Mouse (Mus musculus) embryonic facial prominence, embryonic 15.5 days (tissue): ENCODE results near the gene Gemin7. TPM values are rescaled to one million over a fixed set of nuclear protein-coding genes. Genes with fewer than 3 reads are reported as not detected.

Experiments used
- ATAC-seq: fragments of 200-750 bp; cut with Nextera tagmentation; 2 replicates; pipeline ENCODE4 v1.8.0; 2017; ENCODE audit warnings: low read depth, moderate TSS enrichment; ENCODE audit not compliant: insufficient number of reproducible peaks, low FRiP score, low TSS enrichment
- H3K27ac ChIP-seq: fragments of 300-500 bp; sonication (generic); replicated peaks from 2 replicates; pipeline ENCODE4 v1.5.1; 2015; ENCODE audit warnings: mild to moderate bottlenecking, inconsistent platforms
- H3K27me3 ChIP-seq: fragments of 300-500 bp; sonication (generic); 2 replicates; pipeline ENCODE4 v1.6.1; 2015; ENCODE audit warnings: inconsistent platforms
- H3K36me3 ChIP-seq: fragments of 300-500 bp; sonication (generic); 2 replicates; pipeline ENCODE4 v1.6.1; 2015; ENCODE audit warnings: mild to moderate bottlenecking, inconsistent platforms
- H3K4me1 ChIP-seq: fragments of 300-500 bp; sonication (generic); 2 replicates; pipeline ENCODE4 v1.6.1; 2015; ENCODE audit warnings: inconsistent platforms
- H3K4me2 ChIP-seq: fragments of 300-500 bp; sonication (generic); replicated peaks from 2 replicates; pipeline ENCODE4 v1.6.1; 2015; ENCODE audit warnings: mild to moderate bottlenecking, inconsistent platforms
- H3K4me3 ChIP-seq: fragments of 300-500 bp; sonication (generic); replicated peaks from 2 replicates; pipeline ENCODE4 v1.5.1; 2015; ENCODE audit warnings: mild to moderate bottlenecking, inconsistent platforms
- H3K9ac ChIP-seq: fragments of 300-500 bp; sonication (generic); 2 replicates; pipeline ENCODE4 v1.6.1; 2015; ENCODE audit warnings: inconsistent platforms
- H3K9me3 ChIP-seq: fragments of 300-500 bp; sonication (generic); replicated peaks from 2 replicates; pipeline ENCODE4 v1.6.1; 2016; ENCODE audit warnings: inconsistent platforms
- WGBS: fragments of 180-500 bp; shearing (Covaris S2); methylation state at CpG from one replicate; pipeline ENCODE4 v1.1.7; 2015; 5-methylcytosine and 5-hydroxymethylcytosine counted together
- polyA plus RNA-seq: library from polyadenylated mRNA; unstranded; fragments of >200 nt; fragmentation: Nextera tagmentation; extraction: Ambion mirVana; gene quantifications from 2 replicates; pipeline ENCODE4 v1.2.1, GENCODE M21; 2015

Gene Gemin7
- polyA plus RNA-seq, 1 experiment from 2014 or later: 149 TPM

- H3K36me3 ChIP-seq: peaks cover 24% of the 10 kb centered on the region
- peak; percentile 46; the same call in 1 of the 2 replicates for ATAC-seq
- H3K4me2 ChIP-seq: peak overlapping the region; percentile 90
- peak overlapping the region; percentile 95 for H3K27ac ChIP-seq
- H3K4me3 ChIP-seq: peak overlapping the region; percentile 99
- H3K27me3 ChIP-seq: no peaks in the 10 kb centered on the region
- 24% methylated on average over 11 of the region's 11 CpGs for WGBS
- peaks cover 52% of the 10 kb centered on the region for H3K4me1 ChIP-seq
- peak overlapping the region; percentile 99 for H3K9ac ChIP-seq
- no peaks in the 10 kb centered on the region for H3K9me3 ChIP-seq
Observed at GRCm38 (mm10) chr7:19560491-19561260, 16.7 kb downstream of the Gemin7 start.

DNA sequence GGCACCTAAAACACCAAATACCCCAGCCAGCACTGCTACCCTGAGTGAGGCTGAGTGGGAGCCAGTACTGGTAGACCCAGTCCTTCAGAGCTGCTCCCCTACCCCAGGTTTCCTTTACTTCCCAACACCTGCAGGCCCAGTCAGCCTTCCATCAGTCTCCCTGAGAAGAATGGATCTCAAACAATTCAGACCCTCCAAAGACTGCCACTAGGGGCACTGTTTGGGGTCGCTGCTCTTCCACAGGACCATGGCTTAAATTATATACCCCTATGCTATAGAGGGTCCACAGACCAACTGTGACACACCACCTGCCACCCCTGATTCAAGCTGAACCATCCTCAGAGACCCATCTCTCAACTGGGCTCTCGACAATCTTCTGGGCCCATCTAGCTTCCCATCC, 18.4 kb downstream of the Gemin7 start:
- Histone ChIP-seq H3K9me3 (no peaks in the 10 kb centered on the region), H3K4me3 (0 out of 2 replicates have a peak overlapping the region, but pooled peaks have one; percentile 3), H3K9ac (no peak overlapping the region), H3K27ac (no peak overlapping the region), H3K27me3 (no peaks in the 10 kb centered on the region), H3K4me2 (no peak overlapping the region), H3K36me3 (peaks cover 8% of the 10 kb centered on the region), H3K4me1 (peaks cover 55% of the 10 kb centered on the region)
- no peak for ATAC-seq
- WGBS: 51% methylated on average over 2 of the region's 2 CpGs

GRCm38 (mm10) chr7:19557982-19558900, 19.2 kb downstream of the Gemin7 start:
- H3K9ac ChIP-seq: no peak overlapping the region
- no peak overlapping the region for H3K27ac ChIP-seq
- no peaks in the 10 kb centered on the region for H3K27me3 ChIP-seq
- no peaks in the 10 kb centered on the region for H3K9me3 ChIP-seq
- no peak overlapping the region for H3K4me2 ChIP-seq
- H3K4me3 ChIP-seq: no peak overlapping the region
- no peak for ATAC-seq
- WGBS: 94% methylated on average over 6 of the region's 6 CpGs
- H3K36me3 ChIP-seq: peaks cover 7% of the 10 kb centered on the region; the same call in 1 of the 2 replicates
- peaks cover 49% of the 10 kb centered on the region for H3K4me1 ChIP-seq

DNA sequence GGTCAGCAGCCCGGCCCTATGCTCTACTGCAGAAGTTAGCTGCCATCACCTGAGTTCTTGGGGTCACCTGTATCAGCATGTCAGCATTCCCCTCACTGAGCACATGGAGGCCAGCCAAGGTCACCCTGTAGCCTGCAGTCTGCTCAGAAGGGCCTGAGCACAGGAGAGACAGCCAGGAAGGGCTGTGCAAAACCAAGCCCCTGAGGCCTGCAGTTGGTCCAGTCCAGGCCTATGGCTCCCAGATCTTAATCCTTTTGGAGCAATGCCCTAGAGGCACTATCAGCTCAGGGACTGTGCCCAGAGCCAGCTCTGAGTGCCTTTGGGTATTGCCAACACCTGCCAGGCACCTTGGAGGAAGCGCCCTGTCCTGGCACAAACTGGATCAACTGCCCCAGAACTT, 20.3 kb downstream of the Gemin7 start:
- no peak overlapping the region for H3K4me3 ChIP-seq
- peaks cover 46% of the 10 kb centered on the region for H3K4me1 ChIP-seq
- H3K9me3 ChIP-seq: no peaks in the 10 kb centered on the region
- no peak overlapping the region for H3K4me2 ChIP-seq
- ATAC-seq: no peak
- H3K27me3 ChIP-seq: no peaks in the 10 kb centered on the region
- peaks cover 7% of the 10 kb centered on the region; the same call in 1 of the 2 replicates for H3K36me3 ChIP-seq
- H3K27ac ChIP-seq: no peak overlapping the region
- H3K9ac ChIP-seq: no peak overlapping the region
- WGBS: 92% methylated on average over 2 of the region's 2 CpGs

DNA sequence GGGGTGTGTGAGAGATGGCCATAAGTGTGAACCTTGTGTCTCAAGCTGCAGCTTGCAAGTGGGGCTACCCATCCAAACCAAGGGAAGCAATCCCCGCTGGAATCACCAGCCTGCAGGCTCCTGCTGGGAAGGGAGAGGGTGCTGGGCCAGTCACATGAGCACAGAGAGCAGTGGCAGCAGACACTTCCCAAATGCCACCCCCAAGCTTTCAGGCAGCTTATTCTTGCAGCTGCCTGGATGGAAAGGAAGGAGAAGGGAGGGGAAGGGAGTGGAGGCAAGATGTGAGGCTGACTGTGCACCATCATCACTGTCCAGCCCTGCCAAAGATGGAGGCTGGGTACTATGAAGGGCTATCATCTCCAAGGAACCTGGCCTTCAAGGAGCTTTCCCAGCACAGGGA, 23.2 kb downstream of the Gemin7 start:
- H3K9ac ChIP-seq: no peak overlapping the region
- no peak overlapping the region for H3K27ac ChIP-seq
- no peak overlapping the region for H3K4me3 ChIP-seq
- peaks cover 7% of the 10 kb centered on the region; the same call in 1 of the 2 replicates for H3K36me3 ChIP-seq
- WGBS: 74% methylated on average over 1 of the region's 1 CpGs
- H3K9me3 ChIP-seq: no peaks in the 10 kb centered on the region
- peaks cover 28% of the 10 kb centered on the region for H3K4me1 ChIP-seq
- ATAC-seq: no peak
- H3K27me3 ChIP-seq: no peaks in the 10 kb centered on the region
- H3K4me2 ChIP-seq: no peak overlapping the region

GRCm38 (mm10) chr7:19552443-19552842, 25.0 kb downstream of the Gemin7 start:
- Histone ChIP-seq H3K4me3 (no peak overlapping the region), H3K36me3 (peaks cover 7% of the 10 kb centered on the region; the same call in 1 of the 2 replicates), H3K9ac (no peak overlapping the region), H3K4me1 (0 out of 2 replicates have a peak, but pooled peaks cover 17% of the 10 kb centered on the region), H3K27me3 (no peaks in the 10 kb centered on the region), H3K4me2 (no peak overlapping the region), H3K27ac (no peak overlapping the region), H3K9me3 (no peaks in the 10 kb centered on the region)
- no peak for ATAC-seq
- 75% methylated on average over 2 of the region's 2 CpGs for WGBS

DNA sequence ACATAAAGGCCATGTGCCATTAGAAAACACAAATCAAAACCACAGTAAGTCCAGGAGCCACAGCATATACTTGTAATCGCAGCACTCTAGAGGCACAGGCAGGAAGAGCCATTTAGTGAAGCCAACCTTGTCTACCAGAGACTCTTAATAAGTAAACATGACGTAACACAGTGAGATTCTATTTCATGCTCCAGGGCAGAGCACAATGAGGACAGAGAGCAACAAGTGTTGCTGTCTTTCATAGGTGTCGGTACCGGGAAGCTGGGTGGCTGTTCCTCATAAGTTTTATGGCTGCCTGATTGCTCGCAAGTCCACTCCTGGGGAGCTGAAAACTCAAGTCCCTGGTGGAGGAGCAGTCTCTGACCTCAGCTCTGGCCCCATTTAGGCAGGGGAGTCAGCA, 25.8 kb downstream of the Gemin7 start:
- H3K4me2 ChIP-seq: no peak overlapping the region
- WGBS: 65% methylated on average over 5 of the region's 5 CpGs
- H3K27me3 ChIP-seq: no peaks in the 10 kb centered on the region
- no peak overlapping the region for H3K9ac ChIP-seq
- peaks cover 7% of the 10 kb centered on the region; the same call in 1 of the 2 replicates for H3K36me3 ChIP-seq
- H3K9me3 ChIP-seq: no peaks in the 10 kb centered on the region
- H3K4me3 ChIP-seq: no peak overlapping the region
- no peak overlapping the region for H3K27ac ChIP-seq
- no peak for ATAC-seq
- peaks cover 18% of the 10 kb centered on the region; the same call in 1 of the 2 replicates for H3K4me1 ChIP-seq

DNA sequence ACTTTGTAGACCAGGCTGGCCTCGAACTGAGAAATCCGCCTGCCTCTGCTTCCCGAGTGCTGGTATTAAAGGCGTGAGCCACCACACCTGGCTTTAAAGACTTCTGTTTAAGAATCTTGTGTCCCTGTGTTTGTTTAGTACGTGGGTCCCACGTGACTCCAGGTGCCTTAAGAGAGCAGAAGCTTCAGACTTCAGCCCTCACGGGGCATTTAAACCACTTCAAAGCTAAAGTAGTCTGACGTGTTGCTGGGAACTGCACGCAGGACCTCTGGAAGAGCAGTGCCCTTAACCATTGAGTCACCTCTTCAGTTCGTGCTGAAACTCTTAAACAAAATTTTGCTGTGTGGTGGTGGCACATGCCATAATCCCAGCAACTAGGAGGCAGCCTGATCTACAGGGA, 28.0 kb downstream of the Gemin7 start:
- Histone ChIP-seq H3K9me3 (no peaks in the 10 kb centered on the region), H3K36me3 (no peaks in the 10 kb centered on the region; the same call in 1 of the 2 replicates), H3K4me1 (peaks cover 28% of the 10 kb centered on the region), H3K9ac (no peak overlapping the region), H3K27me3 (no peaks in the 10 kb centered on the region), H3K4me2 (no peak overlapping the region), H3K27ac (no peak overlapping the region), H3K4me3 (no peak overlapping the region)
- ATAC-seq: no peak
- 77% methylated on average over 10 of the region's 10 CpGs for WGBS

DNA sequence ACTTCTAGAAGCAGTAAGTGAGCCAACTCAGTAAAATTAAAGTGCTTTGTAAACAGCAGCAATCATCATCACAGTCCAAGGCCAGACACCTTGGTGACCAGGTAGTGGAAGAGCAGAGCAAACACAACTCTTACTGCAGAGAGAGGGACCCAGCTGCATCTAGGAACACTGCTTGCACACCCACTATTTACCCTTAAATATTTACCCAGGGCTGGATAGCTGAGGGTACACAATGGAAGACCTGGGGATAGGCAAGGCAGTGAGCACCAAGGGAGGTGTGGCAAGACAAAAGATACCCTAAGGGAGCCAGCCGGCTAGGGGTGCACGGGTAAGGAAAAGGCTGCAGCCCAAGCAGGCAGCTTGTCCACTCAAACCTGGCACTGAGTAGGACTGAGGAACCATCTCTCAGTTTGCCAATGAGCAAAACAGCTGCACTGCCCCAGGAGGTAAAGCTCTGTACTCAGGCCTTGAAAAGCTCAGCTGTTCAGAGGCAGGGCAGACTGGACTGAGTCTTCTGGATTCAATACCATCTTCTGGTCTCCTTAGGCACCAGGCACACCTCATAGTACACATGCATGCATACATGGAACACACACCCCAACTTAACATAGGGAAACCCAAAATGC, 29.9 kb downstream of the Gemin7 start:
- ATAC-seq: no peak
- H3K27ac ChIP-seq: no peak overlapping the region
- H3K36me3 ChIP-seq: no peaks in the 10 kb centered on the region
- H3K27me3 ChIP-seq: no peaks in the 10 kb centered on the region
- H3K4me2 ChIP-seq: no peak overlapping the region
- H3K9ac ChIP-seq: no peak overlapping the region
- H3K4me3 ChIP-seq: no peak overlapping the region
- H3K9me3 ChIP-seq: no peaks in the 10 kb centered on the region
- 56% methylated on average over 2 of the region's 2 CpGs for WGBS
- H3K4me1 ChIP-seq: peaks cover 31% of the 10 kb centered on the region

DNA sequence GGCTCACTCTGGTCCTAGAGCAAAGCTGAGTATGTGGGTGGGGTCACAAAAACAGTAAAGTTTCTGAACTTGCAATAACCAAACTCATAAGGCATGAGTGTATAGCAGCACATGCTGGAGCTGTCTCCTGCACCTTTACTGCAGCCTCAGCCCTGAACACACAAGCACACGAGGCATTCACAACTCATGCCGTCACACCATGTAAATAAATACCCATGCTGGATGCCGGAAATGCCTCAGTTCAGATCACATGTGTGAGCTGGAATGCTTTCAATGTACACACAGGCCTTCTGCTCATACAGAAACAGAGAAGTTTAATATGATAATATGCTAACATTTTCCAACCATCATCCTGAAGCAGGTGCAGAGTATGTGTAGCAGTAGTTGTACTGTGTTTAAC, 31.4 kb downstream of the Gemin7 start:
- no peak for ATAC-seq
- Histone ChIP-seq H3K4me3 (no peak overlapping the region), H3K27me3 (no peaks in the 10 kb centered on the region), H3K27ac (no peak overlapping the region), H3K36me3 (no peaks in the 10 kb centered on the region), H3K9ac (no peak overlapping the region), H3K4me1 (peaks cover 37% of the 10 kb centered on the region), H3K4me2 (no peak overlapping the region), H3K9me3 (no peaks in the 10 kb centered on the region)
- WGBS: 35% methylated on average over 3 of the region's 3 CpGs

DNA sequence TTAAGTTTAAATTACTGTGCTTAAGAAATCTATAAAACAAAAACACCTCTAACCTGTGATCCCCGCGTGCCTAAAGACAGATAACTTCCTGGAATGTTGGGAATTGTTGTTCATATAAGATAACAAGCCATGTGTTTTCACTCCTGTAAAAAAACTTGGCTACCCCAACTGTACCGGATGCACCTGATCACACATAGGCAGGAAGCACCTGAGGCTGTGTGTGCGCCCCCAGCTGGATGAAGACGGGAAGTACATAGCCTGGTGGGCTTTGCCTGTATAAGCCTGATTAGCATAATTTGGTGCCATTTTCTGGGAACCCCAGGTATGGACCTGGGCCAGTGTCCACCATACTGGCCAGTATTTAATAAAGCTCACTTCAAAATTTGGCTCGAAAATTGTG, 33.8 kb downstream of the Gemin7 start:
- Histone ChIP-seq H3K27ac (no peak overlapping the region), H3K9ac (no peak overlapping the region), H3K4me1 (peaks cover 41% of the 10 kb centered on the region), H3K9me3 (no peaks in the 10 kb centered on the region), H3K36me3 (no peaks in the 10 kb centered on the region), H3K4me2 (no peak overlapping the region), H3K27me3 (no peaks in the 10 kb centered on the region), H3K4me3 (no peak overlapping the region)
- WGBS: 46% methylated on average over 6 of the region's 6 CpGs
- ATAC-seq: no peak
